Mouse (Mus musculus) liver, embryonic 12.5 days (tissue): ENCODE data around the gene Arfip1. TPM values are rescaled to one million over a fixed set of nuclear protein-coding genes. Genes with fewer than 3 reads are reported as not detected.
"Not testable (repeated sequence)": the region's sequence is repeated elsewhere in the genome, so short reads cannot be mapped to it uniquely, and the experiment has no call there.

Experiments used
- ATAC-seq: fragments of 200-750 bp; cut with Nextera tagmentation; 2 replicates; pipeline ENCODE4 v1.8.0; 2017; ENCODE audit warnings: moderate number of reproducible peaks, mild to moderate bottlenecking, moderate library complexity
- H3K27ac ChIP-seq: fragments of 300-500 bp; sonication (generic); 2 replicates; pipeline ENCODE4 v1.5.1; 2016; ENCODE audit warnings: mild to moderate bottlenecking
- H3K27me3 ChIP-seq: fragments of 300-500 bp; sonication (generic); replicated peaks from 2 replicates; pipeline ENCODE4 v1.6.1; 2016; ENCODE audit warnings: mild to moderate bottlenecking, moderate library complexity
- H3K36me3 ChIP-seq: fragments of 300-500 bp; sonication (generic); 2 replicates; pipeline ENCODE4 v1.6.1; 2016; ENCODE audit warnings: mild to moderate bottlenecking, moderate library complexity
- H3K4me1 ChIP-seq: fragments of 300-500 bp; sonication (generic); 2 replicates; pipeline ENCODE4 v1.6.1; 2016
- H3K4me2 ChIP-seq: fragments of 300-500 bp; sonication (generic); 2 replicates; pipeline ENCODE4 v1.6.1; 2016; ENCODE audit warnings: mild to moderate bottlenecking, moderate library complexity
- H3K4me3 ChIP-seq: fragments of 300-500 bp; sonication (generic); 2 replicates; pipeline ENCODE4 v1.5.1; 2016; ENCODE audit warnings: mild to moderate bottlenecking, moderate library complexity
- H3K9ac ChIP-seq: fragments of 300-500 bp; sonication (generic); 2 replicates; pipeline ENCODE4 v1.6.1; 2016; ENCODE audit warnings: mild to moderate bottlenecking, moderate library complexity
- H3K9me3 ChIP-seq: fragments of 300-500 bp; sonication (generic); replicated peaks from 2 replicates; pipeline ENCODE4 v1.6.1; 2016; ENCODE audit warnings: mild to moderate bottlenecking, moderate library complexity
- WGBS: fragments of 180-500 bp; shearing (Covaris S2); methylation state at CpG from one replicate; pipeline ENCODE4 v1.1.7; 2016; ENCODE audit not compliant: insufficient replicate concordance; 5-methylcytosine and 5-hydroxymethylcytosine counted together
- polyA plus RNA-seq: library from polyadenylated mRNA; unstranded; fragments of >200 nt; fragmentation: Nextera tagmentation; extraction: Ambion mirVana; gene quantifications from 2 replicates; pipeline ENCODE4 v1.2.1, GENCODE M21; 2016

Gene Arfip1
- polyA plus RNA-seq, 1 experiment from 2014 or later, result 16.5 TPM

- H3K27me3 ChIP-seq, result no peaks in the 10 kb centered on the region
- no peak for ATAC-seq
- WGBS, result 70% methylated on average over 6 of the region's 6 CpGs
These were observed 12.8 kb downstream of the Arfip1 start for GRCm38 (mm10) chr3:84569587-84569986.

GRCm38 (mm10) chr3:84568540-84568939 is 13.9 kb downstream of the Arfip1 start:
- Histone ChIP-seq H3K36me3 (no peaks in the 10 kb centered on the region), H3K4me1 (peaks cover 24% of the 10 kb centered on the region), H3K9ac (no peak overlapping the region), H3K4me2 (no peak overlapping the region), H3K27me3 (no peaks in the 10 kb centered on the region), H3K4me3 (no peak overlapping the region), H3K9me3 (no peaks in the 10 kb centered on the region), H3K27ac (no peak overlapping the region)
- no peak for ATAC-seq
- WGBS, result 83% methylated on average over 6 of the region's 6 CpGs

More at GRCm38 (mm10) chr3:84569587-84569986, 12.8 kb downstream of the Arfip1 start:
- Histone ChIP-seq H3K9ac (no peak overlapping the region), H3K4me2 (no peak overlapping the region), H3K36me3 (no peaks in the 10 kb centered on the region), H3K27ac (no peak overlapping the region), H3K9me3 (no peaks in the 10 kb centered on the region), H3K4me1 (peaks cover 22% of the 10 kb centered on the region), H3K4me3 (no peak overlapping the region)

- Histone ChIP-seq H3K4me1 (peaks cover 14% of the 10 kb centered on the region), H3K27me3 (no peaks in the 10 kb centered on the region), H3K27ac (no peak overlapping the region), H3K36me3 (no peaks in the 10 kb centered on the region), H3K9ac (no peak overlapping the region), H3K4me2 (no peak overlapping the region), H3K4me3 (no peak overlapping the region), H3K9me3 (no peaks in the 10 kb centered on the region)
- ATAC-seq, result peak; percentile 63
- WGBS, result 42% methylated on average over 4 of the region's 4 CpGs
These were observed 19.0 kb downstream of the Arfip1 start for GRCm38 (mm10) chr3:84563415-84563814.

- not testable (repeated sequence) for H3K4me2 ChIP-seq, ATAC-seq, H3K27me3 ChIP-seq, H3K36me3 ChIP-seq, H3K9ac ChIP-seq, H3K9me3 ChIP-seq, H3K4me3 ChIP-seq, H3K27ac ChIP-seq
- 80% methylated on average over 2 of the region's 2 CpGs for WGBS
- H3K4me1 ChIP-seq, result peaks cover 14% of the 10 kb centered on the region
These were observed 19.5 kb downstream of the Arfip1 start for GRCm38 (mm10) chr3:84562911-84563310.

- Histone ChIP-seq H3K27me3 (no peaks in the 10 kb centered on the region), H3K4me3 (no peak overlapping the region), H3K9ac (no peak overlapping the region), H3K9me3 (no peaks in the 10 kb centered on the region), H3K27ac (no peak overlapping the region), H3K4me2 (no peak overlapping the region), H3K4me1 (peaks cover 14% of the 10 kb centered on the region), H3K36me3 (no peaks in the 10 kb centered on the region)
- 80% methylated on average over 3 of the region's 3 CpGs for WGBS
- ATAC-seq, result no peak
These were observed 24.1 kb downstream of the Arfip1 start for GRCm38 (mm10) chr3:84558301-84558700.

- Histone ChIP-seq H3K9ac (no peak overlapping the region), H3K4me2 (no peak overlapping the region), H3K27ac (no peak overlapping the region), H3K27me3 (no peaks in the 10 kb centered on the region), H3K4me1 (peaks cover 8% of the 10 kb centered on the region; the same call in 1 of the 2 replicates), H3K9me3 (no peaks in the 10 kb centered on the region), H3K36me3 (no peaks in the 10 kb centered on the region), H3K4me3 (no peak overlapping the region)
- 70% methylated on average over 3 of the region's 3 CpGs for WGBS
- ATAC-seq, result no peak
These were observed 26.6 kb downstream of the Arfip1 start for GRCm38 (mm10) chr3:84555780-84556179.

GRCm38 (mm10) chr3:84547177-84547576 is 35.2 kb downstream of the Arfip1 start:
- H3K9me3 ChIP-seq, result no peaks in the 10 kb centered on the region

GRCm38 (mm10) chr3:84542450-84542849 is 40.0 kb downstream of the Arfip1 start:
- not testable (repeated sequence) for H3K9me3 ChIP-seq, H3K27ac ChIP-seq, H3K27me3 ChIP-seq, ATAC-seq, H3K4me3 ChIP-seq, H3K9ac ChIP-seq, H3K4me2 ChIP-seq, H3K36me3 ChIP-seq
- peaks cover 17% of the 10 kb centered on the region for H3K4me1 ChIP-seq
- WGBS, result 16% methylated on average over 3 of the region's 3 CpGs

More at GRCm38 (mm10) chr3:84547177-84547576, 35.2 kb downstream of the Arfip1 start:
- H3K4me2 ChIP-seq, result no peak overlapping the region
- 32% methylated on average over 8 of the region's 8 CpGs for WGBS
- H3K4me3 ChIP-seq, result no peak overlapping the region
- H3K27ac ChIP-seq, result no peak overlapping the region
- no peaks in the 10 kb centered on the region for H3K27me3 ChIP-seq
- no peak overlapping the region for H3K9ac ChIP-seq
- H3K4me1 ChIP-seq, result no peaks in the 10 kb centered on the region
- H3K36me3 ChIP-seq, result no peaks in the 10 kb centered on the region
- no peak for ATAC-seq

- Histone ChIP-seq H3K4me2 (no peak overlapping the region), H3K27ac (no peak overlapping the region), H3K4me3 (no peak overlapping the region), H3K9ac (no peak overlapping the region), H3K4me1 (peaks cover 17% of the 10 kb centered on the region), H3K9me3 (no peaks in the 10 kb centered on the region), H3K36me3 (no peaks in the 10 kb centered on the region), H3K27me3 (no peaks in the 10 kb centered on the region)
- WGBS, result 70% methylated on average over 1 of the region's 1 CpGs
- ATAC-seq, result no peak
These were observed 40.5 kb downstream of the Arfip1 start for GRCm38 (mm10) chr3:84541881-84542280.

- H3K9me3 ChIP-seq, result no peaks in the 10 kb centered on the region
- no peak overlapping the region for H3K4me3 ChIP-seq
- H3K9ac ChIP-seq, result no peak overlapping the region
- peak; percentile 58; the same call in 1 of the 2 replicates for ATAC-seq
- peaks cover 17% of the 10 kb centered on the region for H3K4me1 ChIP-seq
- H3K36me3 ChIP-seq, result no peaks in the 10 kb centered on the region
- H3K27me3 ChIP-seq, result no peaks in the 10 kb centered on the region
- 0 out of 2 replicates have a peak overlapping the region, but pooled peaks have one; percentile 20 for H3K27ac ChIP-seq
- no peak overlapping the region for H3K4me2 ChIP-seq
These were observed 41.8 kb downstream of the Arfip1 start for GRCm38 (mm10) chr3:84540640-84541039.

GRCm38 (mm10) chr3:84536987-84537386 is 45.4 kb downstream of the Arfip1 start:
- peaks cover 17% of the 10 kb centered on the region for H3K4me1 ChIP-seq
- no peaks in the 10 kb centered on the region for H3K9me3 ChIP-seq
- no peak overlapping the region for H3K9ac ChIP-seq
- H3K36me3 ChIP-seq, result no peaks in the 10 kb centered on the region
- WGBS, result 74% methylated on average over 6 of the region's 6 CpGs
- H3K27ac ChIP-seq, result no peak overlapping the region
- no peak for ATAC-seq
- H3K4me2 ChIP-seq, result no peak overlapping the region
- H3K4me3 ChIP-seq, result no peak overlapping the region
- no peaks in the 10 kb centered on the region for H3K27me3 ChIP-seq

GRCm38 (mm10) chr3:84533227-84533626 is 49.2 kb downstream of the Arfip1 start:
- H3K9me3 ChIP-seq, result no peaks in the 10 kb centered on the region
- no peaks in the 10 kb centered on the region for H3K36me3 ChIP-seq
- ATAC-seq, result no peak
- no peak overlapping the region for H3K4me3 ChIP-seq
- no peaks in the 10 kb centered on the region for H3K27me3 ChIP-seq
- no peak overlapping the region for H3K27ac ChIP-seq
- WGBS, result 60% methylated on average over 5 of the region's 5 CpGs
- no peak overlapping the region for H3K4me2 ChIP-seq
- no peak overlapping the region for H3K9ac ChIP-seq
- H3K4me1 ChIP-seq, result 0 out of 2 replicates have a peak, but pooled peaks cover under 1% of the 10 kb centered on the region

- Histone ChIP-seq H3K9ac (no peak overlapping the region), H3K36me3 (peaks cover 6% of the 10 kb centered on the region; the same call in 1 of the 2 replicates), H3K9me3 (no peaks in the 10 kb centered on the region), H3K27me3 (no peaks in the 10 kb centered on the region), H3K27ac (no peak overlapping the region), H3K4me2 (no peak overlapping the region), H3K4me3 (no peak overlapping the region), H3K4me1 (0 out of 2 replicates have a peak, but pooled peaks cover 4% of the 10 kb centered on the region)
- ATAC-seq, result no peak
- 73% methylated on average over 2 of the region's 2 CpGs for WGBS
These were observed 53.4 kb downstream of the Arfip1 start for GRCm38 (mm10) chr3:84529021-84529420.
